In the genomic region with DNA sequence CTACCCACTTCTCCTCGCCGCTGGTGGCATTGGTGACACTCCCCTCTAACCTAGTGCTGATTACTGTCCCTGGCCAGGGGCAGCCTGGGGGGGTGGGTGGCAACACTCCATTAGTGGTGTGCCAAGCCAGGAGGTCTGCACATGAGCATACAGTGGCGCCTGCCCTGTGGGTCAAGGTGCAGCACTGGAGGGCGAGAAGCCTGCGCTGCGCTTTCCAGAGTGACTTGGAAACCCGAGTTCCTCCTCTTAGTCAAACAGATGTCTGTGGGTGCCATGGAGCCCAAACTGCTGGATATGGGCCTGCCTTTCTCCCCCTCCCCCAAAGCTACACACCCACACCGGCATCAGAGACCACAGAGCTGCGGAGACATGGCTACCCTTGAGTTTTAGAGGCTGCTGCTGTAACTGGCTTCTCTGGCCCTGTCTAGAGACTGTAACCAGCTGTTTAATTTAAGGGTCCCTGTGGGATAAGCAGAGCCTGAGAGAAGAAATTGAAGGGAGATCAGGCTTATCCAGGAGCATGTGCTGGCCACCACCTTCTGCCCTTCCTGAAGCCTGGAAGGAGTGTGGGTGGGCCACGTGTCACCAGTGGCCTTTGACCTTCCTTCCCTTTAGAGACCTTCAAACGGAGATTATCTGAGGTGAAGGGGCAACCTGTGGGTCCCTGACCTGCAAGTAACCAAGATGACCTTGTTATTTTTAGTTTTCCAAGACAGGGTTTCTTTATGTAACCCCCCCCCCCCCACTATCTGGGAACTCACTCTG, we compare ENCODE assay signal across 8 mouse cellular contexts. TPM values are rescaled to one million over a fixed set of nuclear protein-coding genes. Genes with fewer than 3 reads are reported as not detected.
A peak's percentile ranks its signal among the peaks of the same experiment; 100 is the strongest.
DNase-seq lines count a peak whose midpoint lies in the region; ATAC-seq and TF ChIP-seq lines count a peak whose summit lies in the region.

No protein-coding gene starts in this region.

- TF ChIP-seq CTCF in kidney, adult 2 months (conservative IDR thresholded peaks at IDR 0.05; ENCODE audit: insufficient read depth, insufficient read length, low read depth, low read length), result no peak

- 0 out of 2 replicates have a peak, but pooled peaks have one; percentile 7 for ATAC-seq in intestine, embryonic 16.5 days
- no peak for ATAC-seq in intestine, embryonic 15.5 days
- ATAC-seq in midbrain, embryonic 14.5 days (ENCODE audit: low FRiP score, low TSS enrichment), result no peak
- no peak for ATAC-seq in megakaryocyte, adult 5-6 weeks (ENCODE audit: poor library complexity, severe bottlenecking)

- peaks cover 30% of the 10 kb centered on the region for H3K4me1 ChIP-seq in intestine, embryonic 16.5 days (ENCODE audit: control insufficient read depth, insufficient read depth, low read length)
- H3K4me1 ChIP-seq in intestine, embryonic 15.5 days (replicated peaks), result peaks cover 16% of the 10 kb centered on the region
- H3K4me1 ChIP-seq in forebrain, embryonic 10.5 days, result peaks cover 40% of the 10 kb centered on the region
- peaks cover 22% of the 10 kb centered on the region for H3K4me1 ChIP-seq in kidney, adult 2 months (ENCODE audit: control insufficient read depth, insufficient read depth, low read length)
- H3K4me1 ChIP-seq in midbrain, embryonic 14.5 days (ENCODE audit: control insufficient read depth, insufficient read depth, low read length), result no peaks in the 10 kb centered on the region

- no peak overlapping the region for H3K4me2 ChIP-seq in intestine, embryonic 16.5 days (ENCODE audit: low read depth, low read length)
- H3K4me2 ChIP-seq in intestine, embryonic 15.5 days (replicated peaks), result no peak overlapping the region
- H3K4me2 ChIP-seq in midbrain, embryonic 14.5 days (ENCODE audit: low read length), result no peak overlapping the region

- TF ChIP-seq POLR2A in kidney, adult 2 months (IDR thresholded peaks at IDR 0.05; ENCODE audit: low read depth, low read length), result no peak

- no peak overlapping the region for H3K4me3 ChIP-seq in intestine, embryonic 16.5 days (ENCODE audit: low read length)
- H3K4me3 ChIP-seq in intestine, embryonic 15.5 days (replicated peaks), result no peak overlapping the region
- no peak overlapping the region for H3K4me3 ChIP-seq in forebrain, embryonic 10.5 days
- no peak overlapping the region for H3K4me3 ChIP-seq in kidney, adult 2 months (ENCODE audit: insufficient read depth, low read depth, low read length)
- H3K4me3 ChIP-seq in midbrain, embryonic 14.5 days (replicated peaks; ENCODE audit: low read depth, low read length), result no peak overlapping the region

- H3K36me3 ChIP-seq in intestine, embryonic 16.5 days (ENCODE audit: control insufficient read depth, insufficient read depth, low read length), result peaks cover 18% of the 10 kb centered on the region
- peaks cover 22% of the 10 kb centered on the region for H3K36me3 ChIP-seq in intestine, embryonic 15.5 days
- H3K36me3 ChIP-seq in forebrain, embryonic 10.5 days (replicated peaks), result peaks cover 96% of the 10 kb centered on the region
- H3K36me3 ChIP-seq in kidney, adult 2 months (ENCODE audit: control insufficient read depth, insufficient read depth, low read length), result no peaks in the 10 kb centered on the region; the same call in 1 of the 2 replicates
- peaks cover 66% of the 10 kb centered on the region for H3K36me3 ChIP-seq in midbrain, embryonic 14.5 days (ENCODE audit: control insufficient read depth, insufficient read depth, low read length)

- H3K9me3 ChIP-seq in intestine, embryonic 16.5 days (ENCODE audit: control insufficient read depth, low read length), result no peaks in the 10 kb centered on the region
- no peaks in the 10 kb centered on the region for H3K9me3 ChIP-seq in intestine, embryonic 15.5 days
- no peaks in the 10 kb centered on the region for H3K9me3 ChIP-seq in forebrain, embryonic 10.5 days
- no peaks in the 10 kb centered on the region for H3K9me3 ChIP-seq in midbrain, embryonic 14.5 days (ENCODE audit: control insufficient read depth, low read length)

- 0 out of 2 replicates have a peak overlapping the region, but pooled peaks have one; percentile 20 for H3K9ac ChIP-seq in intestine, embryonic 16.5 days (ENCODE audit: low read depth, low read length)
- H3K9ac ChIP-seq in intestine, embryonic 15.5 days, result no peak overlapping the region
- no peak overlapping the region; the same call in 1 of the 2 replicates for H3K9ac ChIP-seq in midbrain, embryonic 14.5 days (replicated peaks; ENCODE audit: low read length)

- no peak overlapping the region for H3K27ac ChIP-seq in intestine, embryonic 16.5 days (ENCODE audit: low read length)
- no peak overlapping the region for H3K27ac ChIP-seq in intestine, embryonic 15.5 days
- H3K27ac ChIP-seq in forebrain, embryonic 10.5 days, result peak overlapping the region; percentile 2; the same call in 1 of the 2 replicates
- H3K27ac ChIP-seq in kidney, adult 2 months (ENCODE audit: insufficient read depth, low read depth, low read length), result peak overlapping the region; percentile 73
- H3K27ac ChIP-seq in midbrain, embryonic 14.5 days (replicated peaks; ENCODE audit: low read depth, low read length), result peak overlapping the region; percentile 70

- no peaks in the 10 kb centered on the region for H3K27me3 ChIP-seq in intestine, embryonic 16.5 days (replicated peaks; ENCODE audit: control insufficient read depth, insufficient read depth, low read length)
- H3K27me3 ChIP-seq in intestine, embryonic 15.5 days (replicated peaks), result no peaks in the 10 kb centered on the region
- H3K27me3 ChIP-seq in forebrain, embryonic 10.5 days (ENCODE audit: poor library complexity, severe bottlenecking), result no peaks in the 10 kb centered on the region
- no peaks in the 10 kb centered on the region for H3K27me3 ChIP-seq in kidney, adult 2 months (replicated peaks; ENCODE audit: control insufficient read depth, insufficient read depth, low read length)
- H3K27me3 ChIP-seq in midbrain, embryonic 14.5 days (ENCODE audit: control insufficient read depth, insufficient read depth, low read length), result no peaks in the 10 kb centered on the region

- WGBS in intestine, embryonic 16.5 days, result 65% methylated on average over 11 of the region's 11 CpGs
- 65% methylated on average over 11 of the region's 11 CpGs for WGBS in intestine, embryonic 15.5 days
- WGBS in forebrain, embryonic 10.5 days, result 78% methylated on average over 11 of the region's 11 CpGs
- WGBS in kidney, adult 2 months, result 51% methylated on average over 11 of the region's 11 CpGs
- 76% methylated on average over 11 of the region's 11 CpGs for WGBS in midbrain, embryonic 14.5 days

- DNase-seq in forebrain, embryonic 10.5 days (ENCODE audit: extremely low spot score, low spot score), result no peak
- peak; percentile 83 for DNase-seq in kidney, adult 2 months
- no peak for DNase-seq in midbrain, embryonic 14.5 days
- no peak for DNase-seq in frontal cortex, postnatal 25 days (ENCODE audit: low spot score in 2 of 2)
- DNase-seq in urinary bladder, postnatal 4 days (ENCODE audit: low spot score in 2 of 2), result no peak

RNA-seq across cellular contexts. Expression of a gene that starts 1.2 kb away (rescaled TPM):
- 33.0 and 47.4 TPM in 2 replicates for polyA plus RNA-seq in intestine, embryonic 16.5 days (2015; fragmentation: Nextera tagmentation; extraction: Ambion mirVana)
- 11.6 and 15.5 TPM in 2 replicates for polyA plus RNA-seq in intestine, embryonic 15.5 days (2015; fragmentation: Nextera tagmentation; extraction: Ambion mirVana)
- 0.38 and 0.54 TPM in 2 replicates for polyA plus RNA-seq in forebrain, embryonic 10.5 days (2016; fragmentation: Nextera tagmentation; extraction: Ambion mirVana)
- polyA plus RNA-seq in kidney, adult 2 months (2012; rRNA removed), result 427 and 506 TPM in 2 replicates
- polyA plus RNA-seq in midbrain, embryonic 14.5 days (2014; fragmentation: Nextera tagmentation; extraction: Ambion mirVana), result 0.92 and 1.7 TPM in 2 replicates
- 0.11 TPM in 1 of 2 replicates, not detected in the other for total RNA-seq in megakaryocyte, adult 5-6 weeks (2015)
- 0.20 and 0.26 TPM in 2 replicates for total RNA-seq in megakaryocyte, adult 5-6 weeks (2017)

RNA-seq across cellular contexts. Expression of a gene that starts 9.3 kb away (rescaled TPM):
- 249 and 253 TPM in 2 replicates for polyA plus RNA-seq in intestine, embryonic 16.5 days (2015; fragmentation: Nextera tagmentation; extraction: Ambion mirVana)
- polyA plus RNA-seq in intestine, embryonic 15.5 days (2015; fragmentation: Nextera tagmentation; extraction: Ambion mirVana), result 187 and 218 TPM in 2 replicates
- 140 and 146 TPM in 2 replicates for polyA plus RNA-seq in forebrain, embryonic 10.5 days (2016; fragmentation: Nextera tagmentation; extraction: Ambion mirVana)
- 263 and 269 TPM in 2 replicates for polyA plus RNA-seq in kidney, adult 2 months (2012; rRNA removed)
- 168 and 206 TPM in 2 replicates for polyA plus RNA-seq in midbrain, embryonic 14.5 days (2014; fragmentation: Nextera tagmentation; extraction: Ambion mirVana)
- total RNA-seq in megakaryocyte, adult 5-6 weeks (2015), result 67.3 and 78.1 TPM in 2 replicates
- total RNA-seq in megakaryocyte, adult 5-6 weeks (2017), result 15.4 and 25.6 TPM in 2 replicates

RNA-seq across cellular contexts. Expression of a gene that starts 10.9 kb away (rescaled TPM):
- polyA plus RNA-seq in intestine, embryonic 16.5 days (2015; fragmentation: Nextera tagmentation; extraction: Ambion mirVana), result not detected in 2 replicates
- polyA plus RNA-seq in intestine, embryonic 15.5 days (2015; fragmentation: Nextera tagmentation; extraction: Ambion mirVana), result not detected in 2 replicates
- polyA plus RNA-seq in forebrain, embryonic 10.5 days (2016; fragmentation: Nextera tagmentation; extraction: Ambion mirVana), result not detected in 2 replicates
- 0.58 TPM in 1 of 2 replicates, not detected in the other for polyA plus RNA-seq in kidney, adult 2 months (2012; rRNA removed)
- not detected in 2 replicates for polyA plus RNA-seq in midbrain, embryonic 14.5 days (2014; fragmentation: Nextera tagmentation; extraction: Ambion mirVana)
- not detected in 2 replicates for total RNA-seq in megakaryocyte, adult 5-6 weeks (2015)
- total RNA-seq in megakaryocyte, adult 5-6 weeks (2017), result not detected in 2 replicates

RNA-seq across cellular contexts. Expression of a gene that starts 14.2 kb away (rescaled TPM):
- polyA plus RNA-seq in intestine, embryonic 16.5 days (2015; fragmentation: Nextera tagmentation; extraction: Ambion mirVana), result 19.3 and 20.9 TPM in 2 replicates
- 23.5 and 34.0 TPM in 2 replicates for polyA plus RNA-seq in intestine, embryonic 15.5 days (2015; fragmentation: Nextera tagmentation; extraction: Ambion mirVana)
- 91.5 TPM in 2 replicates for polyA plus RNA-seq in forebrain, embryonic 10.5 days (2016; fragmentation: Nextera tagmentation; extraction: Ambion mirVana)
- 27.7 and 29.5 TPM in 2 replicates for polyA plus RNA-seq in kidney, adult 2 months (2012; rRNA removed)
- polyA plus RNA-seq in midbrain, embryonic 14.5 days (2014; fragmentation: Nextera tagmentation; extraction: Ambion mirVana), result 127 and 136 TPM in 2 replicates
- 12.0 and 12.4 TPM in 2 replicates for total RNA-seq in megakaryocyte, adult 5-6 weeks (2015)
- 9.3 and 16.1 TPM in 2 replicates for total RNA-seq in megakaryocyte, adult 5-6 weeks (2017)

RNA-seq across cellular contexts. Expression of a gene that starts 46.0 kb away (rescaled TPM):
- polyA plus RNA-seq in intestine, embryonic 16.5 days (2015; fragmentation: Nextera tagmentation; extraction: Ambion mirVana), result 1.7 and 2.0 TPM in 2 replicates
- polyA plus RNA-seq in intestine, embryonic 15.5 days (2015; fragmentation: Nextera tagmentation; extraction: Ambion mirVana), result 2.2 and 2.4 TPM in 2 replicates
- polyA plus RNA-seq in forebrain, embryonic 10.5 days (2016; fragmentation: Nextera tagmentation; extraction: Ambion mirVana), result 2.2 and 2.4 TPM in 2 replicates
- 0.34 and 0.37 TPM in 2 replicates for polyA plus RNA-seq in kidney, adult 2 months (2012; rRNA removed)
- polyA plus RNA-seq in midbrain, embryonic 14.5 days (2014; fragmentation: Nextera tagmentation; extraction: Ambion mirVana), result 51.9 and 53.5 TPM in 2 replicates
- 0.05 TPM in 1 of 2 replicates, not detected in the other for total RNA-seq in megakaryocyte, adult 5-6 weeks (2015)
- total RNA-seq in megakaryocyte, adult 5-6 weeks (2017), result 0.11 TPM in 1 of 2 replicates, not detected in the other

Comparison
In these comparisons a context has a peak if more than half of its experiments do, and no peak if none do; other contexts are left out.
1. H3K27ac ChIP-seq: peak in forebrain, embryonic 10.5 days (single experiment), kidney, adult 2 months (single experiment) and midbrain, embryonic 14.5 days (single experiment); none in intestine, embryonic 16.5 days (single experiment) and intestine, embryonic 15.5 days (single experiment).